Mouse (Mus musculus) embryo, embryonic 9.5 days (tissue): Measurements from ENCODE around the gene Hepacam.

ENCODE experiments used
- DNase-seq: peaks from one replicate; pipeline ENCODE4 v3.0.0-alpha.2; 2017; ENCODE audit errors: extremely low spot score

The Hepacam gene

DNA sequence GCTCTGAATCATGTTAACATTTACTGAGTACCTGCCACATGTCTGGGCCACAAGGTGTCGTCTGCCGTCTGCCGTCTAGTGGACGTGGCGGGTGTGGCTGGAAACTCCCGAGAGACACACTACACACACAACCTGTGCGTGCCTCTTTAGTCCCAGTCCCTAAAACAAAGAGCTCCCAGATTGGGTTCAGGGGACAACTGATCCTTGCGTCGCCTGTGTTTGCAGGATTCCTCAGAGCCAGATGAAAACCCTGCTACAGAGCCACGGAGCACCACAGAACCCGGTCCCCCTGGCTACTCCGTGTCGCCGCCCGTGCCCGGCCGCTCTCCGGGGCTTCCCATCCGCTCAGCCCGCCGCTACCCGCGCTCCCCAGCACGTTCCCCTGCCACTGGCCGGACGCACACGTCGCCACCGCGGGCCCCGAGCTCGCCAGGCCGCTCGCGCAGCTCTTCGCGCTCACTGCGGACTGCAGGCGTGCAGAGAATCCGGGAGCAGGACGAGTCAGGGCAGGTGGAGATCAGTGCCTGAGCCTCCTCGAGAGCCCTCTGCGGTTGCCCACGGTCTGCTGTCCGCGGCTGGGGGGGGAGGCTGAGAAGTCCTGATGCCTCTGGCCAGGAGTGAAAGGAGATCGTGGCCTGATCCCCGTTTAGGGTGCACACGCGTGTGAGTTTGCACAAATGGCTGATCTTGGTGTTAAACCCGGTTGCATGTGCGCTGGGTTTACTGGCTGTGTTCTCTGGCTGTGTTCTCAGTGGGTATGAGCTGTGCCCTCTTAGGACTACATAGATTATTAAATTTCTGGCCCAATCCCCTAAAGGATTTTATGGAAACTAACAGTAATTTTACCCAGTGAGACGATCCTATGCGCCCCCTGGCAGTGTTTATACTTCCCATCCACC is 17.4 kb downstream of the Hepacam start:
- peak; percentile 71 for DNase-seq

DNA sequence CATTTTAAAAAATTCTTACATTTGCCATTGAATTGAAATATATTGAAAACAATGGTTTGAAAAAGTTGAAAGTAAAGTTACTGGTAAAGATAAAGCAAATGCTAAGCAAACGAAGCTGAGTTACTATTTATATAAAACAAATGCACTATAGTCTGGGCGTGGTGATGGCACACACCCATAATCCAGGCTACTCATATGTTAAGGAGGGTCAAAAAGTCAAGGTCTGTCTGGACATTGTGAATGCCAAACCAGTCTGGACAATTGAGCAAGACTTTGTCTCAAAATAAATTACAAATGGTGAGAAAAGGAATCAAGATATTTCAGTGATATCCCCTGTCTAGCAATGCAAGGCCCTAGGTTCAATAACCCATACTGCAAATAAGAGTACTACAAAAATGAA is 23.7 kb downstream of the Hepacam start:
- DNase-seq = no peak

DNA sequence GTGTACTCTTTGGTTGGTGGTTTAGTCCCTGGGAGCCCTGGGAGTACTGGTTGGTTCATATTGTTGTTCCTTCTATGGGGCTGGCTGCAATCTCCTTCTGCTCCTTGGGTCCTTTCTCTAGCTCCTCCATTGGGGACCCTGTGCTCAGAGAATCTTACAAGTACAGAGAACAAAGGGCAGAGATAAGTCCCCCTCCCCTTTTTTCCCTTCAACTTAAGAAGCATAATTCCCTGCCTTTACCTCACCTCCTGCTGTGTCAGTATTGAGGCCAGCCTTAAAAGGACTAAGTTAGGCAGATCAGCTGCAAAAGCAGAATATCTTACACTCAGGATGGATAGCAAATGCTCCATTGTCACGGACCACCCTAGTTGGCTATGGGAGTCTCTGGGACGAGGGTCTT is 24.9 kb downstream of the Hepacam start:
- DNase-seq = no peak

DNA sequence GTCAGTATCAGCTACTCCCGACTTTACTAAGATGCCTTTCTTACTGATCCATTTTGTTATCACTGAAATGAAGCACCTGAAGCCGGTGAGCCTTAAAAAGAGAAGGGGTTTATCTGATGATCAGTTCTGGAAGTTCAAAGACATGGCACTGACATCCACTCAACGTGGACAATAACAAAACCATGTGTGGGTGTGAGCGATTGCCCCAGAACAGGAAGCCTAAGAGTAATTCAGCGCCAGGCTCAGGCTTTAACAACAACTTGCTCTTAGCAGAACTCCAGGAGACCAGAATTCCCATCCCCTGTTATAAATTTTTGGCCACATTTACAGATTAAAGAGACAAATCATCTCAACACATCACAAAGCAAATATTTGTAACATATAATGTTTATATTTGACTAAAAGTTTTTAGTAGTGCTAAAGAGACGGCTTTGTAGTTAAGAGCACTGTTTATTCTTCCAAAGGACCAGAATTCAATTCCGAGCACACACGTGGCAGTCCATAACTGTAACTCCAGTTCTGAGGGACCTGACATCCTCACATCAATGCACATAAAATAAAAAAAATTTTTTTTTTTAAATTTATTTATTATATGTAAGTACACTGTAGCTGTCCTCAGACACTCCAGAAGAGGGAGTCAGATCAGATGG is 26.5 kb downstream of the Hepacam start:
- DNase-seq = no peak

DNA sequence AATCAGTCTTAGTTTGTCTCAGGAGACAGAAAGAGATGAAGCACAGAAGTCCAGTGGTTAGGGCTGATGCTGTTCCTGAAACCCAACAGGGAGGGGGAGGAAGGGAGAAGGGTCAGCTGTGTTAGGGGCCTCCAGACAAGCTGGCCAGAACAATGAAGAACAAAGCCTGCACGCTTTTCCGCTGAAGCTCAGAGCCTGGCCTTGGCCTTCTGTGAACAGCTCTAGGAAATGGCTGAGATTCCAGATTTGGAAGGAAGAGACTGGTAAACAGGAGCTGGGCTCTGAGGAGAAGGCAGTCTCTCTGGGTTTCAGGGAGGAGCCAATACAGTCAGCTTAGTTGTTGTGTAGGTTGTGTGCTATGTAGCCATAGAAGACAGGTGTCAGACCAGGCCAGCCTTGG is 33.4 kb downstream of the Hepacam start:
- no peak for DNase-seq

DNA sequence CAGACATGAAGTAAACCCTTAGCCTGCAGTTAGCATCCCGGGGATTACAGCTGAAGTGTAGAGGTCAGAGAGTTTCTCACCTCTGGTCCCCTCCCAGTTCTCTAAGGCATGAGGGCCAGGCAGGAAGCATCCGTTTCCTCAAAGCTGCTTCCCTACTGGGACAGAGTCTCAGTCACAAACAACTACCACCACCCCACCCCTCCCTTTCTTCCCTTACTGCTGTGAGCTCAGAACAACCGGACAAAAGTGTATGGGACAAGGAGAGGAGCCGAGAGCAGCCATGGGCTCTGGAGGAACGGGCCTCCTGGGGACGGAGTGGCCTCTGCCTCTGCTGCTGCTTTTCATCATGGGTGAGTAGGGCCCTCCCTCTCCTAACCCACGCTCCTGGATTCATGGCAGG is 34.7 kb downstream of the Hepacam start, which contains the start of gene Robo4:
TSS of gene Robo4 (plus strand) at position 96 of the 400 bp plus-strand sequence.
- no peak for DNase-seq

DNA sequence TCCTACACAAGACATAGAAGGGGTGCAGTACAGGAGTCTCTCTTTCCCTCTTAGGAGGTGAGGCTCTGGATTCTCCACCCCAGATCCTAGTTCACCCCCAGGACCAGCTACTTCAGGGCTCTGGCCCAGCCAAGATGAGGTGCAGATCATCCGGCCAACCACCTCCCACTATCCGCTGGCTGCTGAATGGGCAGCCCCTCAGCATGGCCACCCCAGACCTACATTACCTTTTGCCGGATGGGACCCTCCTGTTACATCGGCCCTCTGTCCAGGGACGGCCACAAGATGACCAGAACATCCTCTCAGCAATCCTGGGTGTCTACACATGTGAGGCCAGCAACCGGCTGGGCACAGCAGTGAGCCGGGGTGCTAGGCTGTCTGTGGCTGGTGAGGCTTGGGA is 35.4 kb downstream of the Hepacam start:
- DNase-seq = no peak

DNA sequence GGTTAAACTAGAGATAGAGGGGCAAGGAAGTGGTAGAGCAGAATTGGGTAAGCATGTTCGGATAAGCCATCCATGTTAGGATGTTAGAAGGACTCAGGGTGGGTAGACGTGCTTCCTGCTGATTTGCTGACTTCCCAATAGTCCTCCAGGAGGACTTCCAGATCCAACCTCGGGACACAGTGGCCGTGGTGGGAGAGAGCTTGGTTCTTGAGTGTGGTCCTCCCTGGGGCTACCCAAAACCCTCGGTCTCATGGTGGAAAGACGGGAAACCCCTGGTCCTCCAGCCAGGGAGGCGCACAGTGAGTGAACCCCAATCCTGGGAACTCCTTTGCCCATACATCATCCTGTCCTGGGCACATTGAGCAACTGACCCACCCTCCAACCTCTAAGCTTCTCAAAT is 35.9 kb downstream of the Hepacam start:
- DNase-seq = no peak

DNA sequence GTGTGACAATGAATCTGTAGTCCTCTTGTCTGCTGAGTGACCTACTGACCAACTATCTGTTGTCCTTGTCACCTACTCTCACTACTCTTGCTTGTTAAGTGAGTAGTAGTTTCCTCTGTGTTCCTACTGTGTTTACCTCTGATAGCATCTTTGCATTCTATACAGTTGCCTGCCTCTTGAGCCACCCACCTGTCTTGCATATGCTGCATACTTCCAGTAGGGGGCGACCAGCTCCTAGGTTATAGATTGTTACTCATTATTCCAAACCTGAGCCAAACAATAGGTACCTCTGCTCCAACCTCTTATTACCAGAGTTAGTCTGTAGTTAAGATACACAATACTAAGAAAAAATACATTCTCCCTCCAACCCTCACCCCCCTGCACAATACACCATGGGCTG is 39.2 kb downstream of the Hepacam start:
- DNase-seq = peak; percentile 23

DNA sequence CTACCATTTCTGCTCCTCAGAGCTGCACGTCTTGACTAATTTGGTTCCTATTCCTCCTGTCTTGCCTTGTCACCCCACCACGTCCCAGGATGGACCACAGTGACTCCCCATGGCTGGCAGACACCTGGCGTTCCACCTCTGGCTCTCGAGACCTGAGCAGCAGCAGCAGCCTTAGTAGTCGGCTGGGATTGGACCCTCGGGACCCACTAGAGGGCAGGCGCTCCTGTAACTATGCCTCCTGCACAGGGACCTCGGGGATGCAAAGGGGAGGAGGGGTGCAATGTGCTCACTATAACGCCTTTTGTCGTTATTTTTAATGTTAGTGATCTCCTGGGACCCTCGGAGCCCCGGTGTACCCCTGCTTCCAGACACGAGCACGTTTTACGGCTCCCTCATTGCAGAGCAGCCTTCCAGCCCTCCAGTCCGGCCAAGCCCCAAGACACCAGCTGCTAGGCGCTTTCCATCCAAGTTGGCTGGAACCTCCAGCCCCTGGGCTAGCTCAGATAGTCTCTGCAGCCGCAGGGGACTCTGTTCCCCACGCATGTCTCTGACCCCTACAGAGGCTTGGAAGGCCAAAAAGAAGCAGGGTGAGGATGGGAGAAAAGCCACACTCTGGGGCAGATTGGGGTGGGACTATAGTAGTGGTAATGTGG is 40.8 kb downstream of the Hepacam start:
- peak; percentile 36 for DNase-seq

DNA sequence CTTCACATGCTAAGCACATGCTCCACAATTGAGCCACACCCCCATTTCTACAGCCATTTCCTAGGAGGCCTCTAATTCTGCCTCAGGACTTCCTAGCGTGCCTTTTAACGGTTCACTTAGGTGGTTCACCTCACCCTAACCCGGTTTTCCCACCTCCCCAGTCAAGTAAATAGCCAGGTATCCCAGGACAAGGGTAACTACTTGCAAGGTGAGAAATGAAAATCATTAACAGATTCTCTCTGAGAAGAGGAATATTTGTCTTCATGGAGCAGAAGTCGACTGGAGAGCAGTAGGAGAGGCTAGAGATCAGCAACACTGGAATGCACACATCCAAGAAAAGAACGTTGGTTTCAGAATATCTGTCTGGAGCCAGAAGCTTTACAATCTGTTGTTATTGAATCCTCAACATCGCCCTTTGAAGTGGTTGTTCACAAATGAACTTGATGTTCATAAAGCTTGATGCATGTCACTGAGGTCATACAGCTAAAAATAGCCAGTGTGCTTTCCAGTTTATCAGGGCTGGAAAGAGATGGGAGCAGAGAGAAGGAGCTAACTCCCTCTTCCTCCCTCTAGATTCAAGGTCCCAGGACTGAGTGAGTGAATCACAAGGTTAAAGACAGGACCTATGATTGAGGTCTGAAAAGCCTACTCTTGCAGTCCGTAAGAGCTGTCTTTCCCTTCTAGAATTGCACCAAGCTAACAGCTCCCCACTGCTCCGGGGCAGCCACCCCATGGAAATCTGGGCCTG is 42.7 kb downstream of the Hepacam start:
- DNase-seq = no peak

DNA sequence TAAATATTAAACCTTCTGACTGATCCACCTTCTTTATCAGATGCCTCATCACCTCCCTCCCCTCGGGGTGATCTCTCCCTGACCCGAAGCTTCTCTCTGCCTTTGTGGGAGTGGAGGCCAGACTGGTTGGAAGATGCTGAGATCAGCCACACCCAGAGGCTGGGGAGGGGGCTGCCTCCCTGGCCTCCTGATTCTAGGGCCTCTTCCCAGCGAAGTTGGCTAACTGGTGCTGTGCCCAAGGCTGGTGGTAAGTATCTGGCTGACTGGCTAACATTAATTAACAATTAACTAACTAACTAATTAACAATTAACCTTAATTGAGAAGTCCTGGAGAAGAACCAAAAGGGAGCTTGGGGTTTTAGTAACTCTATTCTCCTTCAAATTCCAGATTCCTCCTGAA is 45.8 kb downstream of the Hepacam start:
- no peak for DNase-seq

DNA sequence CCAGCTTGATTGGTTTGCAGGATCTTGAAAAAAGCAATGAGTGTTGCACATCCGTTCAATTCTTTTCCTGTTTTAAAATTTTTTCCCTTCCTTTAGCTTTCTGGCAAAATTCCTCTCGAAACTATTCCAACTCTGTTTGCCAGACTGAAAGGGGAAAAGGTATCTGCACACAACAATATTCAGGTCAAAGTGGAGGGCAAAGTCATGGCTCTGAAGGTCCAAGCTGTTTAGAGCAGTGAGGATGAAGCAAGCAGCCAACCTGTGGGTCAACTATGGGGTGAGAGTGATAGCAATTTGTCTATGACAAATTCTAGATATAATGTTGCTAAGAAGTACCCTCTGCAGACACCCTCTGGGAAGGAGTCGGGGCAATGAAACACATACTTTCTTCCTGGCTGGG is 47.5 kb downstream of the Hepacam start:
- DNase-seq = no peak

DNA sequence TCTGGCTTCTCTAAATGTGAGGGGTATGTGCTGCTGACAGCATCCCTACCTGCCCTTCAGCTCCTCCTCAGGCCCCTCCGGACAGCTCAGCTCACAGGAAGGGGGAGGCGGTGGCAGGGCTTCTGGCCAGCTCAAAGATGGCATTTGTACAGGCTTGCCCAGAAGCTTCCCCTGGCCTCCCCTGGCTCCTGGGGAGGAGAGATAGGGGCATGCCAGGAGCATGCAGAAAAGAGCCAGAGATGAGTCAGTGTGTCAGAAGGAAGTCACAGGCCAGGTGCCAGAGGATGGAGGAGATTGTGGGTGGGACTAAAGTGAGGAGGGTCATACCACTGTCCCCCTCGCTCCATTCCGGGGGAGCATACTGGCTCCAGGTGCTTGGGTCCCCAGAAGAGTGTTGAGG is 51.6 kb downstream of the Hepacam start:
- DNase-seq = no peak

DNA sequence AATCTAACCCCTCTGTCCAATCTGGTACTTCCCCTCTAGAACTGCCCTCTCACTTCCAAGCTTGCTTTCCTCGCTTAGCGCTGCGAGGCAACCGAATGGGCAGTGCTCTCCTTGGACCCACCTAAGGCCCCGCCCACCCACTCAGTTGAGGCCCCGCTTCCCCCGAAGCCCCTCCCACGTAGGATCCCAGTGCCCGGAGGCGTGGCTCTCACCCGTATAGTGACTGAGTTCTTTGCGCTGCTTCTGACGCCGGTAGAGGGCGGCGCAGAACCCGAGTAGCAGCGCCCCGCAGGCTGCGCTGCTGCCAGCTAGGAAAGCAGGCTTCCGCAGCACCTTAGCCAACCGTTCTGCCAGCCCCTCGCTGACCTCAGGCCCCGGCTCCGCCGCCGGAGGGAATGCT is 53.5 kb downstream of the Hepacam start:
- peak; percentile 92 for DNase-seq

DNA sequence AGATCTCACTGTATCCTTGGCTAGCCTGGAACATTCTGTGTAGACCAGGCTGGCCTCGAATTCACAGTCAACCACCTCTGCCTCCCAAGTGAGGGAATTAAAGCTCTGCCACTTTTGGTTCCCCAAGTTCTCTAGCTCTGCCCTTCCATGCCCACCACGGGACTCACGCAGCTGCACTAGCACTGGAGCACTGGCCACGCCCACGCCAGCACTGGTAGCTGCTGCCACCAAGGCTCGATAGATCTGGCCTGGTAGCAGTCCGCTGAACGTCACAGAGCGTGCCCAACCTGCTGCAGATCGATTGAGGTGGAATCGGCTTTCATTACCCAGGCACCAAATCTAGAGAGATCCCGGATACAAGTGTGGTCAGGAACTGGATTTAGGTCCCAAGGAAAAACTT is 54.1 kb downstream of the Hepacam start:
- no peak for DNase-seq

DNA sequence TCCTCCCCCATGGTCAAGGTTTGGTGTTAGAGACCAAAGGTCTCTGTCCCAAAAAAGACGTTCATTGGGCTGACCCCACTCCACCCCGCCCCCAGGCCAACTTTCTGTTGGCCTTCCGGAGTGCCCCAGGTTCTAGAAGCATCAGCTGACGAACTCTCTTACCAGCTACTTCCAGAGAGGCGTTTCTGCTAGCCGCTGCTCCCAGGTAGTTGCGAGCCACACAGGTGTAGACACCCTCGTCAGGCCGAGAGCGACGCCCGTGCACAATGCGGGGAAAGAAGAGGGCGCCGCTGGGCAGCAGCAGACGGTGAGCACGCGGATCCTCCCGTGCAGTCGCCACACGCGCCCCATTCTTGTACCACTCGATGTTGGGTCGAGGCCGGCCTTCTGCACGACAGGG is 62.2 kb downstream of the Hepacam start:
- DNase-seq = no peak

DNA sequence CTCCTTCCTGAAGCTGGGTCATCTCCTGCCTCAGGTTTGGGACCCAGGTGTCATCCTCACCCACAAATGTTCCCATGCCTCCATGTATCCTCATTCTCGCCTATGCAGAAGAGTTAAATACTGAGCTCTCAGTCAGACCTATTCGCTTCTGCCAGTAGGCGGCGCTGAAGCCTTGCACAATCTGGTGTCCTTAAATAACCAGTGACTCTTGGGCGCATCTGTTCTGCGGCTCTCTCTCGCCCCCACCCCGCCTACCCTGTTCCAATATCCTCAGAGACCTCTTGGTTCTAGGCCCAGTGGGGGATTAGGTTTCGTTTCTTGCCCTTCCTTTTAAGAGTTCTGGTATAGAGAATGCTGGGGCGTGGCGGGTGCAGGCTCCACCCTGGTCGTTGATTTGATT is 63.4 kb downstream of the Hepacam start:
- DNase-seq = peak; percentile 77

DNA sequence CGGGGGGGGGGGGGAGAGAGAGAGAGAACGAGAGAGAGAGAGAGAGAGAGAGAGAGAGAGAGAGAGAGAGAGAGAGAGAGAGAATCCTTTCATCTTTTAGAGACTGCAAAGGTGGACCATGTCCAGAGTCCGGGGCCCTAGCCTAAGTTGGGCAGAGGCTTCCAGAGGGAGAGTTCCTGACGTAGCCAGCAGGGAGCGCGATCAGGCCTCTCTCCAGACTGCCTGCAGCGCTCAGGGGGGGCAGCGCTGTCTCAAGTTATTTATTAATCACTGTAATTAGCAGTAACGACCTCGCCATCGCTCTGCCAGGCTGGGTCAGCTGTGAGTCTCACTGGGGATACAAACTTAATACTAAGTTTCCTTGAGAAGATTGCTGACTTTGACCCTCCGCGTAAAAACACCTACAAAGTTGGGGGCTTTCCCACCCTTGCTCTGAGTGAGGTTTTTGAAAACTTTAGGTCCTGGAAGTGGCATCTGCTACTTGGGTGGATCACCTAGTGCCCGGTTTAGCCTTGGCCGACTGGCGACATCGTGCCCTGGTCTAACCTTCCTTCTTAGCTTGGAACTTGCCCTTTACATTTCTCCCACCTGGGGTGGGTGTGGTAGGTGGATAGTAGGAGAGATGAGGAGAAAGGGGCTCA is 65.0 kb downstream of the Hepacam start:
- DNase-seq = peak; percentile 51

DNA sequence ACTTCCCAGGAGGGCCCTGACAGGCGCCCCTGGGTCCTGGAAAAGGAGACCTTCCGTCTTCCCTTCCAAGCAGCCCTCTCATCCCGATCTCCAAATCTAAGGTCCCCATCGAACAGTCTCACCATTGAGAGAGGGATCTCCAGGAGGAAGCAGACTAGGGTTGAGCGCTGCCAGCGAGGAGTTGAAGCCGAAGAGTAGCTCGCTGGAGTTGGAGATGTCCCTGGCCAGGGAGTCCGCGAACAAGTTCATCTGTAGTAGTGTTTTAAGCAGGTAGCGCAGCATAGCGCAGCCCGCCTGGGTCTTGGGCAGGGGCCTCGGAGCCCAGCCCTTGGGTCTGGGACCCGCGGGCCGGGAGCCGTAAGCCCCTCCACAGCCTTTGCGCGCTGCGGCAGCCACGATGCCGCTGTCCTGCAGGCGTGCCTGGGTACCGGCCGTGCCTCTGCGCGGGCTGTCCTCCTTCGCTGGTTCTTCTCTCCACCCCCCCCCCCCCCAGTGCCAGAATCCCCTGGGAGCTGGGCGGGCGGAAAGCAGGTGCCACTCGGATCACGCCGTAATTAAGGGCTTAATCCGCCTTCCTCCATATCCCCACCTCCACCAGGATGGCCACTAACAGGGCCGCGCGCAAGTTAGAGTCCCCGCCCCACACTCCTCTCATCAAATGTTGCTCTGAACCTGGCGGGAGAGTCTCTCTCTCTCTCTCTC is 65.7 kb downstream of the Hepacam start, which contains the start of gene Robo3:
TSS of gene Robo3 (minus strand) at position 527 of the 702 bp plus-strand sequence.
- peak; percentile 33 for DNase-seq
